Mouse (Mus musculus): Measurements from ENCODE around the gene Syt8.

The Syt8 gene

DNA sequence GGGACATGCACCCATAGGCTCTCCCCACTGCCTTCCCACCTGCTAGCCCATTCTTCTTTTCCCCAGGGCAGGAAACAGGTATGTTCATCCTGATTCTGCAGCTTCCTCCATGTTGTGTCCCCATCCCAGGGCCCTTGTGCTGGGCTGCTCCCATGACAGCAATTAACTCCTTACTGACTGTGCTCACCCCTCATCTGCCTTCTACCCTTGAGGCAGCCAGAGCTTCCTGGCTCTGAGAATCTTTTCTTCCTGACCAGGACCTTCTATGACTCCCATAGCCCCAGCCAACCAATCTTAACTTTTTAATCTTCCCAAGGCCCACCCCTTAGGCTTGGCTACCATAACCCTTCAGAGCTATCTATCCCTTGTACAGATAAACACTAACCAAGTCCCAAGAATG, 44.7 kb downstream of the Syt8 start:
- DNase-seq = no peak

DNA sequence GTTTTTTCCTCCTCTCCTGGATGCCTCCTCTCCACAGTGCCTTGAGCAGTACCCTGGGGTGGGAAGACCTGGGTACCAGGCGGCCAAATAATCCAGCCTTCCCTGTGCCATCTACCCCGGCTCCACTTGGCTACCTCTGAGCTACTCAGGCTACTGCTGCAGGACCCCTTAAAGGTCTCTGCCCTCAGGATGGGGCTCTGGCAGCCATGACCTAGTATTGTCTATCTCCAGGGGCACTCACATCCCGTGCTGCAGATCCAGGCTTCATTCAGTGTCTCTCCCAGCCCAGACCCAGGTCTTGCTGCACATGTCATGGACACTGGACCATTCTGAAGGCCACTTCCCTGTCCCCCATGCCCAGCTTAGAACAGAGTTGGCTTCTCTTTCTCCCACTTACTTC, 45.2 kb downstream of the Syt8 start:
- no peak for DNase-seq

DNA sequence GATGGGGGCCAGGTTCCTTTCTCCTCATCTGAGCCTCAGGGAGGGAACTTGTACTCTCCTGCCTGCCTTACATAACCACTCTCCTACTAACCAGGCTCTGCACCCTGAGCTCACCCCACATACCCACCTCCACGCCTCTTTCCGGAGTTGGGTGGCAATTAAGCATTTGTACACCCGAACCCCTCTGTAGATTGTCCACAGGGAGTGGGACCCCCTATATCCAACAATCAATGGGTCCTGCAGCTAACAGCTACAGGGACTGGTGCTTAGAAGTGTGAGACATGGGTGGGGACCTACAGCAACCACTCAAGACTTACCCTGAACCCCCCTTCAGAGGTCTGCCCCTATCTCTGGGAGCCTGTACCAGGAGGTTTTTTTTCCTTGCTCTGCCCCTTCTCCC, 46.0 kb downstream of the Syt8 start:
- DNase-seq = no peak

GRCm38 (mm10) chr7:142481186-142481567, 46.5 kb downstream of the Syt8 start:
- peak; percentile 89 for DNase-seq

DNA sequence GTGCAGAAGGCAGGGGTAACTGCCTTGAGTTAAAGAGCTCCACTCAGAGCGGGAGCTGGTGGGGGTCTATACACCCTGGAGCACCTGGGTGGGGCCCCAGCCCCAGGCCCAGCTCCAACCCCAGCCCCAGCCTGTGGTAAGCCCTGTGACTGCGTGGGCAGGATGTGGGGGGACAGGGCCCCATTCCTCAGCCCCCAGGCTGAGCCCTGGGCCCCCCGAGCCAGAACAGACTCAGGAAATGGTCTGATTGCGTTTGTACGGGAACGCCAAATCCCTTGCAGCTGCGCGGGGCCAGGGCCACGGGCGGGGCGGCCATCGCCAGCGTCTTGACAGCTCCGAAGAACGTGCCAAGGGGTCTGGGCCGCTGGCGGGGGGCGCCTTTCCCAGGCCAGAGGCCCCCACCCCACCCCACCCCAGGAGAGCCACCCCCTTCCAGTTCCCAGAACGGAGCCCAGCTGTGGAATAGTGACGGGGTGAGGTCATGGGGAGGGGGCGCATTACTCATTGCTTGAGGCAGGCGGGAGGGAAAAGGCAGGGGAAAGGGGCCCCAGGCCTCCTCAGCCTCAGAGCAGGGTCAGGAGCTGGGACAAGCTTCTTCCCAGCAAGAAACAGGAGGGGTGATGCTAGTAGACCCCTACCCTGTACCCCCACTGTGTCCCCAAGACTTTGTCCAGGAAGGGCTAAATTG, 47.1 kb downstream of the Syt8 start:
- DNase-seq = peak; percentile 82

DNA sequence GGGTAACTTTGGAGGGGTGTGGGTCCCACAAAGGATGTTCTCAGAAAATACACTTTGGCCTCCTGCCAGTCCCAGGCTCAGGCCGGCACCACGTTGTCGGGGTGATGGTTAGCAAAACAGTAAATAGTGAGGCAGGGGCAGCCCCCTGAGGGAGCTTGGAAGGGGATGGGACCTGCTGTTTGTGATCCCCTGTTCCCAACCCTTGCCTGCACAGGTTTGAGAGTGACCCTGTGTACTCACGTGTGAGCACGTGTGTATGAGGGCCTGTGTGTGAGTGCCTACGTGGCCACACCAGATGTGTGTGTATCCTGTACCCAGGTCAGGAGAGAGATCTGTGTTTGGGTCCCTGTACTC, 47.6 kb downstream of the Syt8 start:
- DNase-seq = peak; percentile 70

- peak; percentile 30 for DNase-seq
These were observed 48.5 kb downstream of the Syt8 start for GRCm38 (mm10) chr7:142483136-142483535.

DNA sequence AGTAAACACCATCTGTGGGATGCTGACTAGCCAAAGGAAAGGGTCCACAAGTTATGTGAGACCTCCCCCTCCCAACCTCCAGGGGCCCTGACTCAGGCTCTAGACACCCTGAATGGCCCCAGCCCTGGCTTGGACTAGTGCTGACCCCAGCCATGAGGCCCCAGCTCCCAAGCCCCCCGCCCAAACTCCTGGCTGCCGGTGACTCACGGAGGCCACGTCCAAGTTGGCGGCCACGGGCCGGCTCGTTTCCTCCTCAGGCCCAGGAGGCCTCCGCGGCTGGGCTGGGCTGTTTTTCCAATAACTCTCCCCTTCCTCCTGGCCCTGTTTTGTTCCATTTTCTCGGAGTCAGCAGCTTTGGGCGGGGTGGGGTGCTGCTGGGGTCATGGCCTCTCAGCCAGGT, 50.1 kb downstream of the Syt8 start:
- no peak for DNase-seq

- DNase-seq = no peak
These were observed 52.1 kb downstream of the Syt8 start for GRCm38 (mm10) chr7:142486751-142487162.

DNA sequence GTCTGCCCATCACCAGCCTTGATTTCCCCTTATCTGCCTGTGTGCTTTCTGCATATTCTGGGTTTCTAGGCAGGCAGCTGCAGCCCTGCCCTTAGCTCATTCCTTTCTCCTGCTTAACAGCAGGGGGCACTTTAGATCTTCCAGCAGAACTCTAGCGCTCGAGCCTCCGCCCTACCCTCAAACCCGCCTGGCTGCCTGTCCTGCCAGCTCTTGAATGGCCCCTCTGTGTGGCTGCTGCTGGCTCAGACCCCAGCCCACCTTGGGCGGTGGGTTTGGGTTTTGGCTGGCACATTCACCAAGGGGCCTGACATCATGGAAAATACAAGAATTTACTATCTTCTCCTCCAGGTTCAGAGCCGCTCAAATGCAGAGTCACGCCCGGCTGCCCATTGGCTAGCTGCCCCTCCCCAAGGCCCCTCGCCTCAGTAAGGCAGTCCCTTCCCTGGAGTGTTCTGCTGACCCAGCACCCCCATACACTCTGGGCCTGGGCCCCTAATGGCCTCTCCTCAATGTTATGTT, 52.8 kb downstream of the Syt8 start:
- DNase-seq = peak; percentile 62

DNA sequence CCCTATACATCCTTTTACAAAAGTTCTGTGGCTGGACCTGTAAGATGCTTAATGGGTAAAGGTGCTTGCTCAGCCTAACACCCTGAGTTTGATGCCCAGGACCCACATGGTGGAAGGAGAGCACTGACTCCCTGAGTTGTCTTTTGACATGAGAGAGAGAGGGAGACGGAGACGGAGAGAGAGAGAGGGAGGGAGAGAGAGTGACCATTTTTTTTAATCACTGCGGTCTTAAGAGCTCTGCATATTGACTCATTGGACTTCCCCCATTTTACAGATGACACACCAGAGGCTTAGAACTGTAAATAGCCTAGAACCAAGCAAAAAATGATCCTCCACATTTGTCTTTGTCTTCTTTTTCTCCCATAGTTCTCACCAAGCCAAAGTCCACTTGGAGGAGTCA, 53.4 kb downstream of the Syt8 start:
- DNase-seq = no peak

All from lung, postnatal 10 days (tissue).